Mouse (Mus musculus) ES-Bruce4 (cell line): Measurements from ENCODE around the gene Serpinb1a.

Source experiments
- CTCF ChIP-seq: IDR thresholded peaks from one replicate; pipeline ENCODE4 v1.8.1; 2011; ENCODE audit warnings: low read depth, low read length
- EP300 ChIP-seq: IDR thresholded peaks from 2 replicates; pipeline ENCODE4 v1.6.1; 2011; ENCODE audit warnings: low read depth, low read length; ENCODE audit not compliant: insufficient read depth
- POLR2A ChIP-seq: IDR thresholded peaks from one replicate; pipeline ENCODE4 v1.8.1; 2011; ENCODE audit warnings: low read length; ENCODE audit not compliant: insufficient read depth

DNA sequence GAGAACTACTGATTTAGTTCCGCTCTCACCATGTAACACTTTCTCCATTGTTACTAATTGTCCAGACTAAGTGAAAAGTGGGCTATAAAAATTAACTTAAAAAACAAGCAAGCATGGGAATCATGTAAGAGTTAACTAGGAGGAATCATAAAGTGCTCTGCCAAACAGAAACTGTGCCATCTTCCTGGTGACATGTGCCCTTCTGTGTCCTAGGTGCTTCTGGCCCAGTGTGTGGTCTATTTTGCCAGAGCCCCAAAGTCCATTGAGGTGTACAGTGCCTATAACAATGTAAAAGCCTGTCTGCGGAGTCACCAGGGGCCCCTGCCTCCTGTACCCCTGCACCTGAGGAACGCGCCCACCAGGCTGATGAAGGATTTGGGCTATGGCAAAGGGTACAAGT lies 29.3 kb downstream of the Serpinb1a start:
- TF ChIP-seq CTCF = no peak
- TF ChIP-seq POLR2A = no peak
- TF ChIP-seq EP300 = no peak
